Mouse (Mus musculus): ENCODE data around the gene Olfr462. TPM values are rescaled to one million over a fixed set of nuclear protein-coding genes. Genes with fewer than 3 reads are reported as not detected.

Gene Olfr462
- polyA plus RNA-seq (2015; fragmentation: Nextera tagmentation; extraction: Ambion mirVana), result not detected in 2 replicates

GRCm38 (mm10) chr11:87892168-87892567 is at the start of gene Olfr462:
Olfr462 (minus strand) TSS chr11:87892268.

GRCm38 (mm10) chr11:87920966-87921365 is 28.9 kb upstream of the Olfr462 start, which contains the start of gene Olfr464:
Olfr464 (minus strand) TSS chr11:87920967.

GRCm38 (mm10) chr11:87897287-87897686 is 5.2 kb upstream of the Olfr462 start, which contains the start of gene Olfr463:
Olfr463 (minus strand) TSS chr11:87897387.

GRCm38 (mm10) chr11:87875436-87875835 is 16.6 kb downstream of the Olfr462 start, which contains the start of gene Epx:
Epx (minus strand) TSS chr11:87875536.

GRCm38 (mm10) chr11:87852690-87853596 is 39.1 kb downstream of the Olfr462 start, which contains the start of gene Mks1:
Mks1 (plus strand) TSS chr11:87853215.

Other genes with a start within 250 kb of the Olfr462 start
- gene Rnf43, start 229.5 kb downstream of the Olfr462 start, polyA plus RNA-seq (2015; fragmentation: Nextera tagmentation; extraction: Ambion mirVana), result 2.3 and 3.2 TPM in 2 replicates
- 228 and 242 TPM in 2 replicates for gene Supt4a, start 154.7 kb downstream of the Olfr462 start, polyA plus RNA-seq (2015; fragmentation: Nextera tagmentation; extraction: Ambion mirVana)
- gene Tspoap1, start 131.7 kb downstream of the Olfr462 start, polyA plus RNA-seq (2015; fragmentation: Nextera tagmentation; extraction: Ambion mirVana), result 2.9 and 4.3 TPM in 2 replicates
- gene Mpo, start 98.7 kb downstream of the Olfr462 start, polyA plus RNA-seq (2015; fragmentation: Nextera tagmentation; extraction: Ambion mirVana), result 390 and 539 TPM in 2 replicates
- gene Lpo, start 64.0 kb downstream of the Olfr462 start, polyA plus RNA-seq (2015; fragmentation: Nextera tagmentation; extraction: Ambion mirVana), result not detected in 2 replicates
- gene Mks1, start 39.1 kb downstream of the Olfr462 start, polyA plus RNA-seq (2015; fragmentation: Nextera tagmentation; extraction: Ambion mirVana), result 2.8 and 3.3 TPM in 2 replicates
- 0.14 and 0.39 TPM in 2 replicates for gene Epx, start 16.7 kb downstream of the Olfr462 start, polyA plus RNA-seq (2015; fragmentation: Nextera tagmentation; extraction: Ambion mirVana)
- gene Olfr463, start 5.1 kb upstream of the Olfr462 start, polyA plus RNA-seq (2015; fragmentation: Nextera tagmentation; extraction: Ambion mirVana), result not detected in 2 replicates
- not detected in 2 replicates for gene Olfr464, start 28.7 kb upstream of the Olfr462 start, polyA plus RNA-seq (2015; fragmentation: Nextera tagmentation; extraction: Ambion mirVana)
- gene Dynll2, start 95.3 kb upstream of the Olfr462 start, polyA plus RNA-seq (2015; fragmentation: Nextera tagmentation; extraction: Ambion mirVana), result 9.7 and 10.4 TPM in 2 replicates
- gene Srsf1, start 155.1 kb upstream of the Olfr462 start, polyA plus RNA-seq (2015; fragmentation: Nextera tagmentation; extraction: Ambion mirVana), result 145 and 160 TPM in 2 replicates
- gene Vezf1, start 176.0 kb upstream of the Olfr462 start, polyA plus RNA-seq (2015; fragmentation: Nextera tagmentation; extraction: Ambion mirVana), result 13.4 and 15.1 TPM in 2 replicates
- gene Cuedc1, start 205.8 kb upstream of the Olfr462 start, polyA plus RNA-seq (2015; fragmentation: Nextera tagmentation; extraction: Ambion mirVana), result 6.3 and 8.4 TPM in 2 replicates